Mouse (Mus musculus): ENCODE data around the gene D3Ertd751e.

D3Ertd751e gene

GRCm38 (mm10) chr3:41742278-41742934 is at the start of gene D3Ertd751e, which contains the start of gene Sclt1:
Gene D3Ertd751e (plus strand): TSS chr3:41742611.
Gene Sclt1 (minus strand): TSS chr3:41742514.
- peak; percentile 98 for DNase-seq

DNA sequence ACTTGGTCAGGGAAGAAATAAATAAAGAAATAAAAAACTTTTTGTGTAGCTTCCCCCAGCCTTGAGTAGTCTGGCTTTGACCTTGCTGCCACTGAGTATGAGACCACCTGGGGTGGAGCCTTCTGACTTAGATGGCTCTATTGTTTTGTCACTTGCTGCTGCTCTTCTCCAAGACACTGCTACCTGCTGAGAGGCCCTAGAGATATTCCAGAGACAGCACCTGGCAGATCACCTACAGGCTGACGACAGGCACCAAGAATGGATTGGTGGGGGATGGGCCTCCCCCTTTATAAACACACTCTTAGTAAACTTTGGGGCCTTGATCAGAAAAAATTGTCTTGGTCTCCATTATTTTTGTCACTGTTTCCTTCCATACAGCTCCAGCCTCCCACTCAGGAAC is 46.7 kb upstream of the D3Ertd751e start:
- no peak for DNase-seq

GRCm38 (mm10) chr3:41741601-41742277 is 672 bp upstream of the D3Ertd751e start:
- DNase-seq, result peak; percentile 41

DNA sequence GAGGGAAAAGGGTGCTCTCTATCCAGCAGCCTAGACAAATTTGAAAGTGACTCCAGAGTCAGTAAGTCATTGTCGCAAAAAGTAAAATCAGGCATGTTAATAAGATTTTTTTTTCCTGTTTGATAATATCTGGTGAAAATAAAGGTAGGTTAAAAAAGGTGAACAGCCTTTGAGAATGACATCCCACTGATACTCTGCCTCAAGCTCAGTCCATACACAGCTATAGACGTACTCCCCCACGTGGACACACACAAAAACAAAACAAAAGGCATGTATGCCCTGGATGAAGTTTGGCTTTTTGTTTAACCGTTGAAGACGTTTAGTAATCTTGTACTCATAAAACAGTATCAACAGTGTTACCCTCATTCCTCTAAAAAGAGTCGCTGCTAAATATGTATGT is 1.0 kb downstream of the D3Ertd751e start:
- DNase-seq, result peak; percentile 20

DNA sequence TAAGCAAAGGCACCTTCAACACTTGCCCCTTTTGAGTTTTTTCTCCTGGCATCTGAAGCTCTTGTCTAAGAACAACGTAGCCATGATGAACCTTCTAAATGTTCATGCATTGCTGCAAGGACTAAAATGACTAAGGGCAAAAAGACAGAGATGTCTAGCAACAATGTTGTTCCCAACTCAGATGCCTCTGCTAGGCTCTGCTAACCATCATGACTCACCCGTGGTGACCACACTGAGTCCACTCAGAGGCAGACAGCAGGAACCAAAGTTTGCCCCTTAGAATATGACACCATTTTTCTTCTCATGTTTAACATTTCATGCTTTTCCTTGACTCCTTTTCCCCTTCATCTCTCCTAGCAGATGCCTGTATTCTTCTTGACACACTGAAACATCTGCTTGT is 12.1 kb downstream of the D3Ertd751e start:
- no peak for DNase-seq

- no peak for DNase-seq
Observed at GRCm38 (mm10) chr3:41762091-41762490, 19.7 kb downstream of the D3Ertd751e start.

DNA sequence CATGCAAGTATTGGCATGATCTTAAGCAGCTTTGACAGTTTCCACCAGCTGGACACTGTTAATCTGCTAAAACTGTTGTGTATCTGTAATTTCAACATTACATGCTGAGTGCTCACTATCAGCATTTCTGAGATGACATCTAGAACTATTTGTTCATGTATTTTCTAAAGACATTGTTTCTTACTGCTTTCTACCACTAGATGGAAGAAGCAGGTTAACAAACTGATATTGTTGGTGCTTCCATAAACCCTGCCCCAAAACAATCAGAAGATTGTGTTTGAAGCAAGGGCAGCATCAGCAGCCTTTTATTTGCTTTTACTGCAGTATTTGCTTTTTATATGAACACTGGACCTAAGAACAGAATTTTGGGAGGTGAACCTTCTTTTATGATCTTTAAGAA is 70.0 kb downstream of the D3Ertd751e start:
- DNase-seq, result no peak
